Mouse (Mus musculus) liver (tissue): ENCODE data around the gene Gm10271.

Experiments used
- DNase-seq: peaks from one replicate; pipeline ENCODE4 v3.0.0-alpha.2; 2020; ENCODE audit warnings: mixed read lengths

Gene Gm10271

GRCm38 (mm10) chr10:116931497-116932179, 40.8 kb downstream of the Gm10271 start:
- no peak for DNase-seq

- DNase-seq = no peak
These were observed 41.5 kb downstream of the Gm10271 start for GRCm38 (mm10) chr10:116930936-116931335.

- DNase-seq = no peak
These were observed 41.9 kb downstream of the Gm10271 start for GRCm38 (mm10) chr10:116930506-116930905.

GRCm38 (mm10) chr10:116928826-116929225, 43.6 kb downstream of the Gm10271 start:
- DNase-seq = no peak

- no peak for DNase-seq
These were observed 45.8 kb downstream of the Gm10271 start for GRCm38 (mm10) chr10:116926428-116927113.

- DNase-seq = no peak
These were observed 48.5 kb downstream of the Gm10271 start for GRCm38 (mm10) chr10:116923651-116924495.

GRCm38 (mm10) chr10:116922161-116922560, 50.2 kb downstream of the Gm10271 start:
- no peak for DNase-seq

- DNase-seq = no peak
These were observed 51.0 kb downstream of the Gm10271 start for GRCm38 (mm10) chr10:116921416-116921815.

GRCm38 (mm10) chr10:116920641-116921040, 51.8 kb downstream of the Gm10271 start:
- DNase-seq = no peak

GRCm38 (mm10) chr10:116919368-116920317, 52.8 kb downstream of the Gm10271 start:
- DNase-seq = no peak

GRCm38 (mm10) chr10:116916581-116916980, 55.8 kb downstream of the Gm10271 start:
- no peak for DNase-seq

- DNase-seq = no peak
These were observed 57.1 kb downstream of the Gm10271 start for GRCm38 (mm10) chr10:116915286-116915685.

GRCm38 (mm10) chr10:116914586-116914985, 57.8 kb downstream of the Gm10271 start:
- no peak for DNase-seq

- DNase-seq = no peak
These were observed 58.6 kb downstream of the Gm10271 start for GRCm38 (mm10) chr10:116913647-116914273.

GRCm38 (mm10) chr10:116912850-116913249, 59.6 kb downstream of the Gm10271 start:
- DNase-seq = no peak

GRCm38 (mm10) chr10:116908901-116909642, 63.3 kb downstream of the Gm10271 start:
- DNase-seq = peak; percentile 90
